Mouse (Mus musculus) MEL (cell line): ENCODE data around the gene Nptxr. TPM values are rescaled to one million over a fixed set of nuclear protein-coding genes. Genes with fewer than 3 reads are reported as not detected.

ENCODE experiments used
- DNase-seq: peaks from one replicate; pipeline ENCODE4 v3.0.0; 2011; ENCODE audit warnings: low read depth, low spot score
- H3K27ac ChIP-seq: 2 replicates; pipeline ENCODE4 v1.5.1; 2012; ENCODE audit warnings: low read depth, mild to moderate bottlenecking, control low read depth, low read length, moderate library complexity; ENCODE audit not compliant: control insufficient read depth
- H3K27me3 ChIP-seq, 2 experiments: fragments of 150-350 bp in 1 of 2; sonication (generic) in 1 of 2; 2 replicates each; pipeline ENCODE4 v1.6.1; 2012; ENCODE audit warnings: low read length in 2 of 2, mild to moderate bottlenecking in 2 of 2, improper control_type of control experiment in 1 of 2, moderate library complexity in 1 of 2; ENCODE audit not compliant: insufficient read depth in 2 of 2, control insufficient read depth in 1 of 2
- H3K36me3 ChIP-seq, 2 experiments: 2 replicates each; pipeline ENCODE4 v1.6.1; 2012 to 2014; ENCODE audit warnings: low read length in 2 of 2, improper control_type of control experiment in 1 of 2, inconsistent platforms in 1 of 2, mild to moderate bottlenecking in 1 of 2; ENCODE audit not compliant: insufficient read depth in 2 of 2, control insufficient read depth in 1 of 2
- H3K4me1 ChIP-seq, 2 experiments: fragments of 150-350 bp in 1 of 2; sonication (generic) in 1 of 2; 2 replicates each; pipeline ENCODE4 v1.6.1; 2012; ENCODE audit warnings: low read length in 2 of 2, improper control_type of control experiment in 1 of 2, mild to moderate bottlenecking in 1 of 2; ENCODE audit not compliant: insufficient read depth in 2 of 2, control insufficient read depth in 1 of 2
- H3K4me3 ChIP-seq, 2 experiments: fragments of 150-350 bp in 1 of 2; sonication (generic) in 1 of 2; 2 replicates each; pipeline ENCODE4 v1.5.1; 2012; ENCODE audit warnings: low read depth in 2 of 2, low read length in 2 of 2, mild to moderate bottlenecking in 2 of 2, moderate library complexity in 2 of 2, control low read depth in 1 of 2, improper control_type of control experiment in 1 of 2; ENCODE audit not compliant: control insufficient read depth in 1 of 2, insufficient read depth in 1 of 2
- H3K79me2 ChIP-seq: 2 replicates; pipeline ENCODE4 v1.6.1; 2012; ENCODE audit warnings: mild to moderate bottlenecking, low read length, moderate library complexity; ENCODE audit not compliant: control insufficient read depth, poor library complexity, insufficient read depth
- H3K9ac ChIP-seq: 2 replicates; pipeline ENCODE4 v1.6.1; 2012; ENCODE audit warnings: low read depth, mild to moderate bottlenecking, control low read depth, low read length, moderate library complexity; ENCODE audit not compliant: control insufficient read depth, poor library complexity, severe bottlenecking
- H3K9me3 ChIP-seq: fragments of 150-350 bp; sonication (generic); replicated peaks from 2 replicates; pipeline ENCODE4 v1.6.1; 2012; ENCODE audit warnings: mild to moderate bottlenecking, low read length, improper control_type of control experiment, moderate library complexity; ENCODE audit not compliant: insufficient read depth
- BHLHE40 ChIP-seq: IDR thresholded peaks from 2 replicates; pipeline ENCODE4 v1.6.1; 2012; ENCODE audit warnings: low read depth, mild to moderate bottlenecking, inconsistent platforms, low read length, improper control_type of control experiment, borderline replicate concordance
- CHD1 ChIP-seq: IDR thresholded peaks from 2 replicates; pipeline ENCODE4 v1.6.1; 2012; ENCODE audit warnings: low read depth, mild to moderate bottlenecking, inconsistent platforms, low read length, improper control_type of control experiment
- CHD2 ChIP-seq: IDR thresholded peaks from 2 replicates; pipeline ENCODE4 v1.6.1; 2011; ENCODE audit warnings: low read length, improper control_type of control experiment
- E2F4 ChIP-seq: IDR thresholded peaks from 2 replicates; pipeline ENCODE4 v1.6.1; 2011; ENCODE audit warnings: low read depth, low read length, improper control_type of control experiment, borderline replicate concordance
- ELF1 ChIP-seq: IDR thresholded peaks from 2 replicates; pipeline ENCODE4 v1.6.1; 2014; ENCODE audit warnings: low read depth, mild to moderate bottlenecking, inconsistent platforms, low read length, improper control_type of control experiment, moderate library complexity
- EP300 ChIP-seq, 2 experiments: IDR thresholded peaks; 2 replicates each; pipeline ENCODE4 v1.6.1; 2011; ENCODE audit warnings: improper control_type of control experiment in 2 of 2, low read length in 2 of 2, low read depth in 1 of 2, mild to moderate bottlenecking in 1 of 2
- ETS1 ChIP-seq: IDR thresholded peaks from 2 replicates; pipeline ENCODE4 v1.6.1; 2012; ENCODE audit warnings: low read depth, mild to moderate bottlenecking, inconsistent platforms, low read length, improper control_type of control experiment, moderate library complexity
- GABPA ChIP-seq: IDR thresholded peaks from 2 replicates; pipeline ENCODE4 v1.6.1; 2012; ENCODE audit warnings: low read depth, mild to moderate bottlenecking, inconsistent platforms, low read length, improper control_type of control experiment, moderate library complexity
- GATA1 ChIP-seq: IDR thresholded peaks from 2 replicates; pipeline ENCODE4 v1.6.1; 2011; ENCODE audit warnings: low read depth, low read length, improper control_type of control experiment
- HCFC1 ChIP-seq: IDR thresholded peaks from 2 replicates; pipeline ENCODE4 v1.6.1; 2012; ENCODE audit warnings: low read depth, mild to moderate bottlenecking, inconsistent platforms, low read length, improper control_type of control experiment, moderate library complexity
- JUND ChIP-seq: IDR thresholded peaks from 2 replicates; pipeline ENCODE4 v1.6.1; 2011; ENCODE audit warnings: low read depth, mild to moderate bottlenecking, improper control_type of control experiment, low read length
- KAT2A ChIP-seq: conservative IDR thresholded peaks from 2 replicates; pipeline ENCODE4 v1.6.1; 2012; ENCODE audit warnings: low read depth, low read length, improper control_type of control experiment, inconsistent platforms
- MAFK ChIP-seq: IDR thresholded peaks from 2 replicates; pipeline ENCODE4 v1.6.1; 2011; ENCODE audit warnings: low read depth, mild to moderate bottlenecking, low read length, improper control_type of control experiment, borderline replicate concordance
- MAX ChIP-seq: IDR thresholded peaks from 2 replicates; pipeline ENCODE4 v1.6.1; 2011; ENCODE audit warnings: low read length, improper control_type of control experiment
- MAZ ChIP-seq: IDR thresholded peaks from 2 replicates; pipeline ENCODE4 v1.6.1; 2012; ENCODE audit warnings: low read depth, mild to moderate bottlenecking, inconsistent platforms, low read length, improper control_type of control experiment
- MEF2A ChIP-seq: IDR thresholded peaks from 2 replicates; pipeline ENCODE4 v1.6.1; 2014; ENCODE audit warnings: low read depth, mild to moderate bottlenecking, inconsistent platforms, low read length, improper control_type of control experiment; ENCODE audit not compliant: poor library complexity, insufficient replicate concordance, severe bottlenecking; ENCODE audit errors: extremely low read depth
- MYB ChIP-seq: IDR thresholded peaks from 2 replicates; pipeline ENCODE4 v1.6.1; 2011; ENCODE audit warnings: mild to moderate bottlenecking, low read depth, low read length, improper control_type of control experiment
- MYC ChIP-seq: IDR thresholded peaks from 2 replicates; pipeline ENCODE4 v1.6.1; 2011; ENCODE audit warnings: low read depth, mild to moderate bottlenecking, low read length, improper control_type of control experiment, moderate library complexity
- NELFE ChIP-seq: IDR thresholded peaks from 2 replicates; pipeline ENCODE4 v1.6.1; 2011; ENCODE audit warnings: low read depth, low read length, improper control_type of control experiment
- POLR2A ChIP-seq, 2 experiments: IDR thresholded peaks; 2 replicates each; pipeline ENCODE4 v1.6.1; 2011 to 2012; ENCODE audit warnings: low read length in 2 of 2, mild to moderate bottlenecking in 2 of 2, control low read depth in 1 of 2, improper control_type of control experiment in 1 of 2, low read depth in 1 of 2, moderate library complexity in 1 of 2; ENCODE audit not compliant: control insufficient read depth in 1 of 2, insufficient read depth in 1 of 2, poor library complexity in 1 of 2
- POLR2AphosphoS2 ChIP-seq: IDR thresholded peaks from 2 replicates; pipeline ENCODE4 v1.6.1; 2011; ENCODE audit warnings: low read length, improper control_type of control experiment
- POLR2AphosphoS5 ChIP-seq: IDR thresholded peaks from 2 replicates; pipeline ENCODE4 v1.6.1; 2012; ENCODE audit warnings: low read depth, borderline replicate concordance, mild to moderate bottlenecking, inconsistent platforms, low read length, moderate library complexity, mixed read lengths
- RAD21 ChIP-seq: IDR thresholded peaks from 2 replicates; pipeline ENCODE4 v1.6.1; 2011; ENCODE audit warnings: mild to moderate bottlenecking, low read depth, low read length, improper control_type of control experiment
- RCOR1 ChIP-seq: IDR thresholded peaks from 2 replicates; pipeline ENCODE4 v1.6.1; 2012; ENCODE audit warnings: low read depth, mild to moderate bottlenecking, inconsistent platforms, low read length, improper control_type of control experiment
- TAL1 ChIP-seq: IDR thresholded peaks from 2 replicates; pipeline ENCODE4 v1.6.1; 2012; ENCODE audit warnings: mild to moderate bottlenecking, inconsistent platforms, low read length, moderate library complexity, mixed read lengths
- UBTF ChIP-seq: IDR thresholded peaks from 2 replicates; pipeline ENCODE4 v1.6.1; 2012; ENCODE audit warnings: low read depth, mild to moderate bottlenecking, inconsistent platforms, low read length, improper control_type of control experiment, moderate library complexity, borderline replicate concordance; ENCODE audit not compliant: insufficient read depth
- USF2 ChIP-seq, 2 experiments: IDR thresholded peaks; 2 replicates each; pipeline ENCODE4 v1.6.1; 2011 to 2012; ENCODE audit warnings: improper control_type of control experiment in 2 of 2, low read length in 2 of 2, borderline replicate concordance in 1 of 2, inconsistent platforms in 1 of 2, low read depth in 1 of 2, mild to moderate bottlenecking in 1 of 2; ENCODE audit not compliant: insufficient read depth in 1 of 2
- ZMIZ1 ChIP-seq: IDR thresholded peaks from 2 replicates; pipeline ENCODE4 v1.6.1; 2012; ENCODE audit warnings: low read depth, mild to moderate bottlenecking, inconsistent platforms, low read length, improper control_type of control experiment, moderate library complexity
- ZNF384 ChIP-seq: IDR thresholded peaks from 2 replicates; pipeline ENCODE4 v1.6.1; 2012; ENCODE audit warnings: low read depth, mild to moderate bottlenecking, inconsistent platforms, low read length, improper control_type of control experiment
- polyA plus RNA-seq, 2 experiments: library from polyadenylated mRNA; stranded (reverse) in 1 of 2; unstranded in 1 of 2; fragments of >175 nt in 1 of 2; fragments of >200 nt in 1 of 2; gene quantifications; 2 replicates each; pipeline versions ENCODE4 v1.2.1 to v1.2.4; 2012; ENCODE audit warnings: low replicate concordance in 2 of 2, low read depth in 1 of 2; ENCODE audit not compliant: insufficient read length in 2 of 2, insufficient read depth in 1 of 2, missing spikeins in 1 of 2
- total RNA-seq: library from RNA; depleted of rRNA; stranded (reverse); fragments of 300-350 nt; gene quantifications from 2 replicates; pipeline ENCODE4 v1.2.3, GENCODE M21; 2012

Gene Nptxr
- total and polyA plus RNA-seq, 3 experiments, result 0.04 to 0.33 TPM; not detected in 1

DNA sequence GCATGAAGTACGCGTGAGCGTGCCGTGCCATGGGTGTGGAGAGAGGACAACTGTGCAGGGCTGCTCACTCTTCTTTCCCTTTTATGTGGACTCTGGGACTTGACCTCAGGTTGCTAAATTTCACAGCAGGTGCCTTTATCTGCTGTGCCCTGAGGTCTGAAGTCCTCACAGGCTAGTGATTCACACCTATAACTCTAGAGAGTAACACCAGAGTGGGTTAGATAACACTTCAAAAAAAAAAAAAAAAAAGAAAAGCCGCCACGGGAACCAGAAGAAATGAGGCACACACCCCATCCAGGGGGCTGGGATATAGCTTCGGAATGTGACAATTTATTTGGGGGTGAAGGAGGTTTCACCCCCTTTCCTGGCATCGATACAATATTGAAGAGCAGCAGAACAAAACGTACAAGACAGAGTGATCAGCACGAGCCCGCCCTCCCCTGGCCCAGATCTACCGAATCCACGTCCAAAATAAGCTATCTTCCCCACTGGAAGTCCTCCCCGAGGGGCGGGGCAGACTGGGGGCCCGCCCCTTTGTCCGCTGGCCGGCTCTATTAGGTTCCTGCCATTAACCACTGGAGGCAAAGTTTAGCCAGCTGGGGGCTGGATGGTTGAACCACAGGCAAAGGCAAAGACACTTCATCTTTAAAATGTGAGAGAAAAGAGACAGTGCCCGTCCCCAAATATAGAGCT, 19.2 kb upstream of the Nptxr start (continued):
- TF ChIP-seq GATA1 (peak; percentile 57), ZMIZ1 (no peak), CHD1 (no peak), MAZ (0 out of 2 replicates have a peak, but pooled peaks have one; percentile 35), POLR2AphosphoS2 (no peak), RCOR1 (no peak; the same call in 1 of the 2 replicates), KAT2A (no peak), JUND (no peak), RAD21 (no peak), MYB (no peak), POLR2A (IDR thresholded peaks at IDR 0.05; ENCODE audit: control insufficient read depth in 1 of 2, insufficient read depth in 1 of 2, low read depth in 1 of 2, low read length in 2 of 2, poor library complexity in 1 of 2) (peak in 1 of 2 experiments; percentile 42; a peak in 2 of 4 replicates), TAL1 (0 out of 2 replicates have a peak, but pooled peaks have one; percentile 27), USF2 (IDR thresholded peaks at IDR 0.05; ENCODE audit: borderline replicate concordance in 1 of 2, insufficient read depth in 1 of 2, low read depth in 1 of 2, low read length in 2 of 2) (no peak), CHD2 (no peak), ELF1 (no peak), EP300 (IDR thresholded peaks at IDR 0.05; ENCODE audit: low read depth in 1 of 2, low read length in 2 of 2) (peak; percentile 67), MAX (no peak; the same call in none of the 2 replicates), NELFE (peak; percentile 27; the same call in 1 of the 2 replicates), POLR2AphosphoS5 (no peak), GABPA (no peak)

DNA sequence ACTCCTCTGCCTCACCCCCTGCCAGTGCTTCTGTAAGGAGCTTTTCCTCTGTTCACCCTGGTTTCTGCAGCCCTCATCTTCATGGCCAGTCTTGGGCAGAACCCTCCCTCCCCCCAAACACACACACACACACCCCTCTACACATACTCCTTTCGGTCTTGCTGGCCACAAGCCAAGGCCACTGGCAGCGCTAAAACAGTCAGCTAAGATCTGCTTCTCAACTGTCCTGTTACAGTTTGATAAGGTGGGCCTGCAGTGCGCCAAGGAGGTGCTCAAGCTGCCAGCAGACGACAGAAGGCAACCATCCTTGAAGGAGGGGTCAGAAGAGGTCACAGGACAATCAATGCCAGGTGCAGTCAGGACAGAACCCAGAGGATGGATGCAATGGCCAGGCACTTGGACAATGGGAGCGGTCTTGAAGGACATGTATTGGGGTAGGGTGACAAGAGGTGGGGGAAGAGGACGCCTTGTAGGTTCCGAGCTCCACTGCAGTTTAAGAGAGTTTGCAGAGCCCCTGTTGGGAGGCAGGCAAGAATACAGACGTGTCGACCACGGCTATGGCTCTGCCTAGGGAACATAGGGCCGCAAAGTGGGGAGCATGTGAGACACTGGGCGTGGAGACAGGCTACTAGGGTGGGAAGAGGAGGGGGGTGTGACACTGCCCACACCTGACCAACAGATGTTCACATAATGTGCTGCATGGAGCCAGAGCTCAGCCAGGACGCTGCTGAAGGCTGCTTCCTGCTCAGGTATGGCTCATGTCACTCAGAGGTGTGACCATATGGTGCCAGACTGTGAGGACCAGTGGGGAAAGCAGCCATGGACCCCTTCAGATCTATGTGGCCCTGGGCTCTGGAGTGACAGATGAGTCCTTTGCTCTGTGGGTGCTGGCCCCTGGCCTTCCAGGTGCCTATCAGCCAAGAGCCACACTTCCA, 18.0 kb upstream of the Nptxr start:
- peaks cover 0 to 27% of the 10 kb centered on the region in 2 experiments; a peak in 2 of 4 replicates for H3K36me3 ChIP-seq
- H3K4me1 ChIP-seq, result peaks cover 27 to 31% of the 10 kb centered on the region in 2 experiments
- H3K4me3 ChIP-seq, result no peak overlapping the region
- peak; percentile 93 for DNase-seq
- H3K9ac ChIP-seq, result peak overlapping the region; percentile 15
- H3K27ac ChIP-seq, result peak overlapping the region; percentile 72
- H3K79me2 ChIP-seq, result no peaks in the 10 kb centered on the region
- H3K9me3 ChIP-seq, result no peaks in the 10 kb centered on the region
- H3K27me3 ChIP-seq, result no peaks in the 10 kb centered on the region
- TF ChIP-seq RCOR1 (0 out of 2 replicates have a peak, but pooled peaks have one; percentile 27), BHLHE40 (no peak), CHD1 (no peak), USF2 (IDR thresholded peaks at IDR 0.05; ENCODE audit: borderline replicate concordance in 1 of 2, insufficient read depth in 1 of 2, low read depth in 1 of 2, low read length in 2 of 2) (no peak), ZNF384 (peak; percentile 35; the same call in 1 of the 2 replicates), UBTF (no peak), POLR2A (IDR thresholded peaks at IDR 0.05; ENCODE audit: control insufficient read depth in 1 of 2, insufficient read depth in 1 of 2, low read depth in 1 of 2, low read length in 2 of 2, poor library complexity in 1 of 2) (no peak; a peak in 1 of 4 replicates), ETS1 (peak; percentile 82), GATA1 (peak; percentile 76), MAFK (no peak), EP300 (IDR thresholded peaks at IDR 0.05; ENCODE audit: low read depth in 1 of 2, low read length in 2 of 2) (peak; percentile 82 to 93), MEF2A (no peak), TAL1 (peak; percentile 95), MYC (0 out of 2 replicates have a peak, but pooled peaks have one; percentile 6), E2F4 (no peak), ELF1 (no peak), HCFC1 (peak; percentile 36; the same call in 1 of the 2 replicates)
